Mouse (Mus musculus) central nervous system, embryonic 14 days (tissue): ENCODE measurements around the gene Sema4b. TPM values are rescaled to one million over a fixed set of nuclear protein-coding genes. Genes with fewer than 3 reads are reported as not detected.

Source experiments
- polyA plus RNA-seq: library from polyadenylated mRNA; depleted of rRNA; stranded (reverse); fragments of >200 nt; gene quantifications from 2 replicates; pipeline ENCODE4 v1.2.3, GENCODE M21; 2012; rRNA removed

The Sema4b gene
- polyA plus RNA-seq = 13.4 and 14.3 TPM in 2 replicates

DNA sequence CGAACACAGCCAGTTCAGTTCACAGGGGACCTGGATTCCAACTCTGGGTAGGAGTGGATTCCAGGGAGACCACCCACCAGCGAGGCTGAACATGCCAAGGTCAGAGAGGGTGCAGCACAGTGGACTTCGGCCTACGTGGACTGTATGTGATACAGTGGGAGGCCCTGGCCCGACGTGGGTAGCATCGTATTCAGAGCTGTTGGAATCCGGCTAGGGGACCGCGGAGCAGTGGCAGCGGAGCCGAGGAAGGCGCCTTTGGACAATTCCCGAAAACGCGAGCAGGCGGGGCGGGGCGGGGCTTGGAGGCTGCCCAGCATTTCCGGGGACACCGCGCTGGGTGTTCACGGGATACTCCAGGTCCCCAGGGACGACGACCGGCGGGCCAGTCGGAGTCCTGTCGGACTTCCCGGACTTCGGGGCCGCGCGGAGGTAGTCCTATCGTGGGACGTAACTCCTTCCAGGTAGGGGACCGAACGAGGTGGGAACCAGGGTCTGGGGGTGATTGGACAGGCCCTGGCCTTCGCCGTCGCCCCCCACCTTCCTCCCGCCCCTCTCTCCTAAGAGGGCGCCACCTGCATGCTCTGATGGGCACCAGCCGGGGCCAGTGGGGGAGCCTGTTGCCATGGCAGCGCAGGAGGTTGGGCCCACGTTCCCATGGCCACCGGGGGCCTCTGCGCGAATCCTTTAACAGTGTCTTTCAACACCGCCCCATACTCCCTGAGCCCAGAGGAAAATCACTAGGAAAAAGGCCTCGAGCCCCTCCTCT, at the start of gene Sema4b:
Gene Sema4b (plus strand): TSS at position 311 of the 766 bp plus-strand sequence.

DNA sequence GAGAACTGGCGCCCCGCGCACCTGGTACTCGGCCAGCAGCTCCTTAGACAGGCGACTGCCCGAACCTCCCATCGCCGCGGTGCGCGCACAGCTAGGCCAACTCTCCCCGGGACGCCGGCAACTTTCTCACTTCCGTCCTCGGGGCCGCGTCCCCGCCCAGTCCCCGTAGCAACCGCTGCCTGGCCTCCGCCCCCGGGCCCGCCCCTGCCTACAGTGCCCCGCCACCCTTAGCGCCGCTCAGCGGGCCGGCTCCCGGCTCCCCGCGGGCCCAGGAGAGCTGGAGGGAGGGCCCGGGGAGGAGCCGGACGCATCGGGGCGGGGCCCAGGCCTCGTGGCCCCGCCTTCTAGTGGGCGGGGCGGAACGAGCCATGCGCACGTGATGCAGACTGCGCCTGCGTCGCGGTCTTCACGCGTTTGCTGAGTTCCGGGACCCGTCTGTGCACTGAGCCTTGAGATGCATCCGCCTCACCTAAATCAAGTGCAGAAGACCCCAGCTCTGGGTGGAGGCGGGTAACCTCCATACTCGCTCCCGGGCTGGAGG, 45.9 kb downstream of the Sema4b start, which contains the start of the genes Cib1 and Gdpgp1:
Gene Cib1 (minus strand): TSS at position 325 of the 541 bp plus-strand sequence.
Gene Gdpgp1 (plus strand): TSS at position 377 of the 541 bp plus-strand sequence.

DNA sequence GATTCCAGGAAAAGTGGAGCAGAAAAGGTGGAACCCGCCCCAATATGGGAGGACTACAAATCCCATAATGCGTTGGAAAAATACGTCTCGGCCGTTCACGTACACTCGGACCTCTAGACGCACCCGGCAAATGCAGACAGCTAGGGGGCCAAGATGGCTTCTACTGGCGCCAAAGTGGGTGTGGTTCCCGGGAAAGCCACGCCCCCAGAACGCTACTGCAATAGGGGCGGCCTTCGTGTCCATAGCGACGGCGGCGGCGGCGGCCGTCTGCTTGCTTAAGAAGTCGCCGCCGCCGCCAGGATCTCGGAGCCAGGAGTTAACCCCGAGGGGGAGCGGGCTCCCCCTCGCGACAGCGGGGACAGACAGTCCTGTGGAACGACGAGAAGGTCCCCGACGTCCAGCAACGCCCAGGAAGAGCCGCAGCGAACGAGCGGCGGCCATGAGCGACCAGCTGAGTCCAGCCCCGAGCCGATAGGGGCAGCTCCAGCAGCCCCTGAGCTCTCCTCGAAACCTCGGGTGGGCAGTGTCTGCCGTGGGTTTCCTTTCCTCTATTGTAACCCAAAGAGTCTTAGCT, 59.6 kb downstream of the Sema4b start, which contains the start of gene Ttll13:
Gene Ttll13 (plus strand): TSS at position 229 of the 574 bp plus-strand sequence.

DNA sequence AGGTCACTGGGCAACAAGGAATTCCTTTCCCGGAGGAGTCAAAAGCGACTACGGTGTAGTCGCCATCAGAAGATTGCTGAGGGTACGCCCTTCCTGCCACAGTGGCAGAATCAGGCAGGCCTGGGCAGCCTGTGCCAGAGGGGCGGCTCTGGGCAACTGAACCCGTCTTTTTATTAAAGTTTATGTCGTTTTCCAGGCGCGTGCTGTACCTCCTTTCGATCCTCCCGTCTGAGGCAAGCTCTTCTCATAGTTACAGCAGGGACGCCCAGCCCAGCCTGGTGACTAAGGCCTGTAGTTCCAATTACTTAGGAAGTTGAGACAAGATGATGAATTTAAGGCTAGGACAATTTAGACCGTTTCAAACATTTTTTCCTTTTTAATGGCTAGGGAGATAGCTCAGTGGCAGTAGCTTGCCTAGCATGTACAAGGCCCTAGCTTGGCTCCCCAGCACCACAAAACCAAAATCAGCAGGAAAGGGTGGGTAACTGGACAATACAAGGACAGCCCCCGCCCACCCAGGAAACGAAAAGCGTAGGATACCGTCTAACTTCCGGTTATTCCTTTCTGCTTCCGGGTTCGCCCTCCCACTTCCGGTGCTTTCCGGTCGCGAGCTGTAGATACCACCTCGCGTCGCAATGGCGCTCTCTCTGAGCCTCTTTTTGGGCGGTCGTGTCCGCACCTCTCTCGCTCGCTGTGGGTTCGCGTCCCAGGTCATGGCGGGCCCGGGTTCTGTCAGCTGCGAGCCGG, 74.2 kb downstream of the Sema4b start, which contains the start of gene Ngrn:
Gene Ngrn (plus strand): TSS at position 591 of the 747 bp plus-strand sequence.

DNA sequence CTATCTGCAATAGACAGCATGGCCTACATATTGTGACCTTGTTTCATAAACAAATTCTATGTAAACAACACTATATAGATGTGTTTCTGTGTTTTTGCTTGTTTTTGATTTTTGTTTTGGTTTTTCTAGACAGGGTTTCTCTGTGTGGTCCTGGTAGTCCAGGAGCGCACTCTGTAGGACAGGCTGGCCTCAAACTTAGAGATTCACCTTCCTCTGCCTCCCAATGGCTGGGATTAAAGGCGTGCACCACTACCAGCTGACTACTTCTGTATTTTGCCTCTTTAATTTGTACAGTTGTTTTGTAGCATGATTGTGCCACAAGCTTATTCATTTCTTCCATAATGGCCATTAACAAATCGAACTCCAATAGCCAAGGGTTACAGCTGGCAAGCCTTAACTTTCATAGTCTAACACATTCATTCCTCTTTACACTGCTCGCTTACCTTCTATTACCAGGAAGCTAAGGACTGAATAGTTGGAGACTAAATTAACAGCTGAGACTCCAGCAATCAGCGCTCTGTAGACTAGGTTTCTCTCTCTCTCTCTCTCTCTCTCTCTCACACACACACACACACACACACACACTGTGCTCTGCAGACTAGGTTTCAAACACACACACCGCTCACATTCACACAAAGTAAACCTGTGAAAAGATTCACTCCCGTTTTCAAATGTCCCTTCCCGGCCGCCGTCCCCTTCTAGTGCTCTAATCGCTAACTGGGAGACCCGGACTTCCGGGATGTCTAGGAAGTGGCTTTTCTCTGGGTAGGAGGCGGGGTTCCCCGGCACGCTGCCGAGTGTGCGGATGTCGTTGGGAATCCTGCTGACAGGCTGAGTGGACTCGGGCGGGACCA, 82.5 kb downstream of the Sema4b start, which contains the start of gene Vps33b:
Gene Vps33b (plus strand): TSS at position 753 of the 854 bp plus-strand sequence.

Other genes with a start within 250 kb of the Sema4b start
- 29.2 and 30.0 TPM in 2 replicates for gene Zfp710, start 162.0 kb upstream of the Sema4b start, polyA plus RNA-seq
- 287 and 310 TPM in 2 replicates for gene Idh2, start 71.4 kb upstream of the Sema4b start, polyA plus RNA-seq
- 29.5 and 31.9 TPM in 2 replicates for gene Cib1, start 46.0 kb downstream of the Sema4b start, polyA plus RNA-seq
- gene Gdpgp1, start 46.0 kb downstream of the Sema4b start, polyA plus RNA-seq = 2.1 and 2.2 TPM in 2 replicates
- gene Ttll13, start 59.5 kb downstream of the Sema4b start, polyA plus RNA-seq = 0.86 and 0.93 TPM in 2 replicates
- gene Ngrn, start 74.4 kb downstream of the Sema4b start, polyA plus RNA-seq = 55.8 and 56.9 TPM in 2 replicates
- 27.7 and 32.5 TPM in 2 replicates for gene Vps33b, start 82.8 kb downstream of the Sema4b start, polyA plus RNA-seq
- gene Prc1, start 107.6 kb downstream of the Sema4b start, polyA plus RNA-seq = 47.2 and 66.5 TPM in 2 replicates
- gene Rccd1, start 137.6 kb downstream of the Sema4b start, polyA plus RNA-seq = 34.8 and 36.3 TPM in 2 replicates
- 75.7 and 80.0 TPM in 2 replicates for gene Unc45a, start 154.2 kb downstream of the Sema4b start, polyA plus RNA-seq
- 49.9 and 58.1 TPM in 2 replicates for gene Hddc3, start 156.3 kb downstream of the Sema4b start, polyA plus RNA-seq
- 63.5 and 65.8 TPM in 2 replicates for gene Man2a2, start 184.5 kb downstream of the Sema4b start, polyA plus RNA-seq
- gene Fes, start 201.1 kb downstream of the Sema4b start, polyA plus RNA-seq = 7.8 and 13.0 TPM in 2 replicates
- gene Furin, start 218.6 kb downstream of the Sema4b start, polyA plus RNA-seq = 16.3 and 23.1 TPM in 2 replicates